Comparison of ENCODE assay signal across 11 mouse cellular contexts in genomic region chr10:80946684-80947437, GRCm38 (mm10). TPM values are rescaled to one million over a fixed set of nuclear protein-coding genes. Genes with fewer than 3 reads are reported as not detected.
A peak's percentile ranks its signal among the peaks of the same experiment; 100 is the strongest.
DNase-seq lines count a peak whose midpoint lies in the region; ATAC-seq lines count a peak whose summit lies in the region.
"Had no signal": no experiment of that assay in that cellular context is flagged by ENCODE, and none has a peak within 500 bp of the region (broad histone marks: within the 10 kb centered on the region; RNA-seq: fewer than 3 reads in every experiment).

No protein-coding gene starts in this region.

- 0 out of 2 replicates have a peak, but pooled peaks cover 3% of the 10 kb centered on the region for H3K27me3 ChIP-seq in heart, embryonic 12.5 days (replicated peaks)
- H3K27me3 ChIP-seq in lung, embryonic 16.5 days (ENCODE audit: control insufficient read depth, insufficient read depth, low read depth, low read length), result no peaks in the 10 kb centered on the region
- H3K27me3 ChIP-seq in stomach, embryonic 16.5 days (ENCODE audit: control insufficient read depth, insufficient read depth, low read length), result no peaks in the 10 kb centered on the region

- intact Hi-C loops in heart, postnatal 36 days (cut with DNase I), result no loop called here

- WGBS in heart, embryonic 12.5 days, result 63% methylated on average over 14 of the region's 14 CpGs
- 56% methylated on average over 14 of the region's 14 CpGs for WGBS in lung, embryonic 16.5 days
- WGBS in stomach, embryonic 16.5 days, result 64% methylated on average over 14 of the region's 14 CpGs

- DNase-seq in heart, postnatal 36 days, result no peak
- DNase-seq in lung, postnatal 14 days, result no peak
- DNase-seq in brain, adult 2 months (ENCODE audit: low read depth, low spot score), result peak; percentile 46
- no peak for DNase-seq in adrenal gland, postnatal 4 days (ENCODE audit: low spot score in 2 of 2)
- DNase-seq: cerebellum, adult 9-11 months; right cerebral cortex, postnatal 4 days had no signal

- no peak overlapping the region for H3K4me2 ChIP-seq in heart, embryonic 12.5 days
- no peak overlapping the region for H3K4me2 ChIP-seq in lung, embryonic 16.5 days (ENCODE audit: low read depth, low read length)
- H3K4me2 ChIP-seq in stomach, embryonic 16.5 days (ENCODE audit: low read depth, low read length), result no peak overlapping the region

- H3K36me3 ChIP-seq in heart, embryonic 12.5 days, result no peaks in the 10 kb centered on the region
- no peaks in the 10 kb centered on the region for H3K36me3 ChIP-seq in lung, embryonic 16.5 days (ENCODE audit: control insufficient read depth, insufficient read depth, low read length)
- H3K36me3 ChIP-seq in stomach, embryonic 16.5 days (ENCODE audit: control insufficient read depth, insufficient read depth, low read length), result no peaks in the 10 kb centered on the region

- peak overlapping the region; percentile 71 for H3K27ac ChIP-seq in heart, embryonic 12.5 days (ENCODE audit: poor library complexity, severe bottlenecking)
- peak overlapping the region; percentile 20; the same call in 1 of the 2 replicates for H3K27ac ChIP-seq in lung, embryonic 16.5 days (ENCODE audit: low read length)
- peak overlapping the region; percentile 80 for H3K27ac ChIP-seq in stomach, embryonic 16.5 days (ENCODE audit: low read length)

- no peaks in the 10 kb centered on the region for H3K9me3 ChIP-seq in heart, embryonic 12.5 days (replicated peaks)
- H3K9me3 ChIP-seq in lung, embryonic 16.5 days (ENCODE audit: control insufficient read depth, low read length), result no peaks in the 10 kb centered on the region
- no peaks in the 10 kb centered on the region for H3K9me3 ChIP-seq in stomach, embryonic 16.5 days (replicated peaks; ENCODE audit: control insufficient read depth, low read length)

- H3K9ac ChIP-seq in heart, embryonic 12.5 days, result no peak overlapping the region
- no peak overlapping the region for H3K9ac ChIP-seq in lung, embryonic 16.5 days (ENCODE audit: low read length)
- H3K9ac ChIP-seq in stomach, embryonic 16.5 days (ENCODE audit: low read length), result no peak overlapping the region

- peaks cover 56% of the 10 kb centered on the region for H3K4me1 ChIP-seq in heart, embryonic 12.5 days (replicated peaks)
- H3K4me1 ChIP-seq in lung, embryonic 16.5 days (replicated peaks; ENCODE audit: control insufficient read depth, insufficient read depth, low read length), result peaks cover 20% of the 10 kb centered on the region
- H3K4me1 ChIP-seq in stomach, embryonic 16.5 days (ENCODE audit: control insufficient read depth, insufficient read depth, low read length), result peaks cover 26% of the 10 kb centered on the region

- no peak overlapping the region for H3K4me3 ChIP-seq in heart, embryonic 12.5 days
- no peak overlapping the region for H3K4me3 ChIP-seq in lung, embryonic 16.5 days (ENCODE audit: low read length)
- H3K4me3 ChIP-seq in stomach, embryonic 16.5 days (replicated peaks; ENCODE audit: low read length), result no peak overlapping the region

- no peak for ATAC-seq in heart, embryonic 12.5 days (ENCODE audit: insufficient number of reproducible peaks, low FRiP score)
- no peak for ATAC-seq in lung, embryonic 16.5 days (ENCODE audit: low read depth)
- 0 out of 2 replicates have a peak, but pooled peaks have one; percentile 19 for ATAC-seq in stomach, embryonic 16.5 days (ENCODE audit: insufficient read depth, low FRiP score)
- ATAC-seq in erythroblast, adult 5-6 weeks (replicated peaks; ENCODE audit: low FRiP score, poor library complexity, severe bottlenecking), result no peak
- ATAC-seq: inflammation-experienced regulatory T-cells, adult 6 months had no signal

RNA-seq across cellular contexts. Expression of gene Gadd45b, which starts 17.0 kb away (rescaled TPM):
- polyA plus RNA-seq in heart, embryonic 12.5 days (2016; fragmentation: Nextera tagmentation; extraction: Ambion mirVana), result 27.8 and 29.9 TPM in 2 replicates
- 10 to 100 TPM; 11.0 to 18.7 TPM for total RNA-seq in heart, postnatal 36 days (2021)
- 57.3 and 63.6 TPM in 2 replicates for polyA plus RNA-seq in lung, embryonic 16.5 days (2015; fragmentation: Nextera tagmentation; extraction: Ambion mirVana)
- polyA plus RNA-seq in stomach, embryonic 16.5 days (2015; fragmentation: Nextera tagmentation; extraction: Ambion mirVana), result 34.8 and 40.9 TPM in 2 replicates
- 10 to 100 TPM; 10.9 to 11.1 TPM for total RNA-seq in adrenal gland, postnatal 4 days (2021)
- total RNA-seq in erythroblast, adult 5-6 weeks (2015; ENCODE audit: low replicate concordance), result 2.3 and 10.6 TPM in 2 replicates
- total RNA-seq in erythroblast, adult 5-6 weeks (2017; ENCODE audit: low replicate concordance), result 3.2 and 4.9 TPM in 2 replicates

RNA-seq across cellular contexts. Expression of gene Lmnb2, which starts 28.8 kb away (rescaled TPM):
- 34.3 and 35.3 TPM in 2 replicates for polyA plus RNA-seq in heart, embryonic 12.5 days (2016; fragmentation: Nextera tagmentation; extraction: Ambion mirVana)
- total RNA-seq in heart, postnatal 36 days (2021), result 1 to 10 TPM; 3.6 to 4.9 TPM
- 52.6 and 52.7 TPM in 2 replicates for polyA plus RNA-seq in lung, embryonic 16.5 days (2015; fragmentation: Nextera tagmentation; extraction: Ambion mirVana)
- 43.4 and 43.9 TPM in 2 replicates for polyA plus RNA-seq in stomach, embryonic 16.5 days (2015; fragmentation: Nextera tagmentation; extraction: Ambion mirVana)
- 10 to 100 TPM; 18.5 to 23.1 TPM for total RNA-seq in adrenal gland, postnatal 4 days (2021)
- 2.7 and 7.3 TPM in 2 replicates for total RNA-seq in erythroblast, adult 5-6 weeks (2015; ENCODE audit: low replicate concordance)
- 9.3 and 9.7 TPM in 2 replicates for total RNA-seq in erythroblast, adult 5-6 weeks (2017; ENCODE audit: low replicate concordance)

RNA-seq across cellular contexts. Expression of gene Timm13, which starts 46.1 kb away (rescaled TPM):
- polyA plus RNA-seq in heart, embryonic 12.5 days (2016; fragmentation: Nextera tagmentation; extraction: Ambion mirVana), result 285 and 293 TPM in 2 replicates
- total RNA-seq in heart, postnatal 36 days (2021), result 100 to 1,000 TPM; 129 to 145 TPM
- polyA plus RNA-seq in lung, embryonic 16.5 days (2015; fragmentation: Nextera tagmentation; extraction: Ambion mirVana), result 284 and 297 TPM in 2 replicates
- polyA plus RNA-seq in stomach, embryonic 16.5 days (2015; fragmentation: Nextera tagmentation; extraction: Ambion mirVana), result 288 and 309 TPM in 2 replicates
- total RNA-seq in adrenal gland, postnatal 4 days (2021), result 100 to 1,000 TPM; 162 to 179 TPM
- 12.1 and 17.6 TPM in 2 replicates for total RNA-seq in erythroblast, adult 5-6 weeks (2015; ENCODE audit: low replicate concordance)
- total RNA-seq in erythroblast, adult 5-6 weeks (2017; ENCODE audit: low replicate concordance), result 14.1 and 24.7 TPM in 2 replicates

Comparison
In these comparisons a context has a peak if more than half of its experiments do, and no peak if none do; other contexts are left out.
1. H3K27ac ChIP-seq: peak in every context shown above with its lines; median percentile 80 in stomach, embryonic 16.5 days; 71 in heart, embryonic 12.5 days; 20 in lung, embryonic 16.5 days.
2. RNA of gene Timm13, which starts 46.1 kb away (total RNA-seq): 162 to 179 TPM in adrenal gland, postnatal 4 days and 129 to 145 TPM in heart, postnatal 36 days; 12.1 to 24.7 TPM in erythroblast, adult 5-6 weeks; every median in the first group is over 4 times any median in the second.